Mouse (Mus musculus): ENCODE measurements around the gene Olfr105-ps.

Olfr105-ps gene

GRCm38 (mm10) chr17:37378733-37379132, at the start of gene Olfr105-ps:
Gene Olfr105-ps (plus strand): TSS chr17:37379033.
- DNase-seq (ENCODE audit: low spot score): no peak

- no peak for DNase-seq (ENCODE audit: low spot score)
Observed at GRCm38 (mm10) chr17:37339598-37339997, 39.2 kb upstream of the Olfr105-ps start, which contains the start of gene Olfr103. Gene Olfr103 (minus strand): TSS chr17:37339698.

- DNase-seq (ENCODE audit: low spot score): no peak
Observed at GRCm38 (mm10) chr17:37359282-37359681, 19.6 kb upstream of the Olfr105-ps start, which contains the start of gene Olfr104-ps. Gene Olfr104-ps (plus strand): TSS chr17:37359582.

- no peak for DNase-seq (ENCODE audit: low spot score)
Observed at GRCm38 (mm10) chr17:37390093-37390492, 11.3 kb downstream of the Olfr105-ps start, which contains the start of gene Olfr106-ps. Gene Olfr106-ps (plus strand): TSS chr17:37390393.

- DNase-seq (ENCODE audit: low spot score): no peak
Observed at GRCm38 (mm10) chr17:37398926-37399325, 20.1 kb downstream of the Olfr105-ps start, which contains the start of gene Olfr107. Gene Olfr107 (plus strand): TSS chr17:37399226.

GRCm38 (mm10) chr17:37413380-37413779, 34.5 kb downstream of the Olfr105-ps start:
- no peak for DNase-seq (ENCODE audit: low spot score)

Measured in ovary, adult 18-20 months (tissue).